Mouse (Mus musculus): ENCODE data around the gene 4930503B20Rik. TPM values are rescaled to one million over a fixed set of nuclear protein-coding genes. Genes with fewer than 3 reads are reported as not detected.

Gene 4930503B20Rik
- polyA plus RNA-seq, 1 experiment from 2014 or later, result not detected

DNA sequence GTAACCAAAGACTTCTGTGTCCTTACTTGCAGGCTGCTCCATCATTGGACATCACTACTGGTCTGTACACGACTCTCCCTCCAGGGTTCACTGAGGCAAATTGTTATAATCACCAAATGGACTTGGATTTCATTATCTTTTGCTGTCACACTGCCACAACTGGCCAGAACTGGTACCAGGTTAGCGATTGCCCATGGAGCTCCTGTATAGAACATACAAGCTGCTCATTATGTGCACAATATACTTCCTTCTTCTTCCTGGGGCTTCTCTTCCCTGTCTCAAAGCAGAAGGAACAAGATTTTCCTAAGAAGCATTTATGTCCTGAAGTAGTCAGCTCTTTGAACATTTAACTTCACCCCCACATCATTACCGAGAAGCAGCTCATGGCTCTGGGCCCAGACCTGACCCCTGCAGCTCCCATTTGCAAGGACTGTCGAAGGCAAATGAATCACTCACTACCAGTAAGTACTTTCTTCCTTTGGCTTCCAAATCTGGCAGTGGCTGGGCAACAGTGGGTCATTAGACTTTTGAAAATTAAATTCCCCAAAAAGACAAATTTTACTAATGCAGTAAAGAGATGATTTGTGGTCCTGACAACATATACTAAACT, 9.2 kb downstream of the 4930503B20Rik start:
- ATAC-seq (ENCODE audit: insufficient number of reproducible peaks, low FRiP score, low TSS enrichment, low read depth) (no peak), DNase-seq (ENCODE audit: low spot score) (no peak)
- Histone ChIP-seq H3K4me3 (ENCODE audit: low read depth, low read length) (no peak overlapping the region), H3K36me3 (ENCODE audit: control insufficient read depth, insufficient read depth, low read length) (no peaks in the 10 kb centered on the region), H3K27ac (replicated peaks; ENCODE audit: low read depth, low read length) (no peak overlapping the region), H3K9ac (ENCODE audit: low read length) (no peak overlapping the region), H3K27me3 (ENCODE audit: control insufficient read depth, insufficient read depth, low read length) (no peaks in the 10 kb centered on the region), H3K4me1 (ENCODE audit: control insufficient read depth, insufficient read depth, low read length) (no peaks in the 10 kb centered on the region), H3K4me2 (ENCODE audit: low read depth, severe bottlenecking) (no peak overlapping the region), H3K9me3 (ENCODE audit: control insufficient read depth, low read length) (no peaks in the 10 kb centered on the region)
- WGBS, result 35% methylated on average over 4 of the region's 4 CpGs

DNA sequence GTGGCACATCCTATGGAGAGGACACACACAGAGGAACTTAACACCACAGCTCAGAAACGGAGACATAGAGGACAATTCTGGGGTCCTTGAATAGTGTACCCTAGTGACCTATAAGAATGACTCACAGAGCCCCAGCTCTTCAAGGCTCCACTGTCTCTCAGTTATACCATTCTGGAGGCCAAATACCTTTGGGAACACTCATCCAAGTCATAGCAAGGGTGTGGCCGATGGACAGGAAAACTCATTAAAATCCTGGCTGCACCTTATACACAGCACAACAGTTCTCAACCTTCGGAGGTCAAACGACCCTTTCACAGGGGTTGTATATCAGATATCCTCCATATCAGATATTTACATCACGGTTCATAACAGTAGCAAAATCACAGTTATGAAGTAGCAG, 18.6 kb downstream of the 4930503B20Rik start:
- no peak for ATAC-seq (ENCODE audit: insufficient number of reproducible peaks, low FRiP score, low TSS enrichment, low read depth)
- WGBS, result 87% methylated on average over 5 of the region's 5 CpGs

DNA sequence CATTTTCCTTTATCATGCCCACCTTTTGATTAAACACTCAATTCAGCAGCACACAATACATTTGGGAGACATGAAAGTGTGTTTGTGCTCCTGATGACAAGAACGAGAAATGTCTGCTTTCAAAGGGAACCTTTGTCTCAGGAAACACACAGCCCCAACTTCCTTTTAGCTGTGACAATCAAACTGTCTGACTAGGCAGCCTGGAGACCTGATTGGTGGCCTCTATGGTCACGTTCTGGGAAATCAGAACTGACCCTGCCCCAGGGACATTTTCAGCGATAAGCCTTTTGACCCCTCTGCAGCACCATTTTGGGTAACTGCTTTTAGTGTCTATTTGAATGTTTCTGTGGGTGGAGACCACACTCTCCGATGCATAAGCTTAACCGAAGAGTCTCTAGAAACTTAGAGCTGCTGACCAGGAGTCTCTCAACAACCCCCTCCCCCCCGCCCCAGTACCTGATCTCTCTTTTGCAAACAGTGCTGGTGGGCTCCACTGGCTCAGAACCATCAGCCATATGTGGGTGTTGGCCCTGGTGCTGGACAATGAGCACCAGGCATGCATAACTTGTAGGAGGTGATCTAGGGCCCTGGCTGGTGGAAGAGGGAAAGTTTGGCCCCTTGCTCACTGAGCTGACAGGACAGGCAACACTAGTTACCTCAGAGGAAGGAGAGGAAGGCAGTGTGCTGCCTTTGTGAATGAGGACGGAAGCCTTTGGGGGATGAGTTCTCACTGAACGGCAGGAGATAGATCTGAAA, 22.7 kb downstream of the 4930503B20Rik start:
- Histone ChIP-seq H3K4me3 (ENCODE audit: low read depth, low read length) (no peak overlapping the region), H3K27ac (replicated peaks; ENCODE audit: low read depth, low read length) (no peak overlapping the region), H3K4me2 (ENCODE audit: low read depth, severe bottlenecking) (no peak overlapping the region), H3K9me3 (ENCODE audit: control insufficient read depth, low read length) (no peaks in the 10 kb centered on the region), H3K36me3 (ENCODE audit: control insufficient read depth, insufficient read depth, low read length) (no peaks in the 10 kb centered on the region), H3K4me1 (ENCODE audit: control insufficient read depth, insufficient read depth, low read length) (no peaks in the 10 kb centered on the region), H3K9ac (ENCODE audit: low read length) (no peak overlapping the region), H3K27me3 (ENCODE audit: control insufficient read depth, insufficient read depth, low read length) (no peaks in the 10 kb centered on the region)
- 87% methylated on average over 8 of the region's 8 CpGs for WGBS
- DNase-seq (ENCODE audit: low spot score) (no peak), ATAC-seq (ENCODE audit: insufficient number of reproducible peaks, low FRiP score, low TSS enrichment, low read depth) (no peak)

More for the DNA sequence above, 18.6 kb downstream of the 4930503B20Rik start:
- Histone ChIP-seq H3K27ac (replicated peaks; ENCODE audit: low read depth, low read length) (no peak overlapping the region), H3K9ac (ENCODE audit: low read length) (no peak overlapping the region), H3K27me3 (ENCODE audit: control insufficient read depth, insufficient read depth, low read length) (no peaks in the 10 kb centered on the region), H3K4me1 (ENCODE audit: control insufficient read depth, insufficient read depth, low read length) (no peaks in the 10 kb centered on the region), H3K4me2 (ENCODE audit: low read depth, severe bottlenecking) (no peak overlapping the region), H3K9me3 (ENCODE audit: control insufficient read depth, low read length) (no peaks in the 10 kb centered on the region), H3K4me3 (ENCODE audit: low read depth, low read length) (no peak overlapping the region), H3K36me3 (ENCODE audit: control insufficient read depth, insufficient read depth, low read length) (no peaks in the 10 kb centered on the region)
- no peak for DNase-seq (ENCODE audit: low spot score)

DNA sequence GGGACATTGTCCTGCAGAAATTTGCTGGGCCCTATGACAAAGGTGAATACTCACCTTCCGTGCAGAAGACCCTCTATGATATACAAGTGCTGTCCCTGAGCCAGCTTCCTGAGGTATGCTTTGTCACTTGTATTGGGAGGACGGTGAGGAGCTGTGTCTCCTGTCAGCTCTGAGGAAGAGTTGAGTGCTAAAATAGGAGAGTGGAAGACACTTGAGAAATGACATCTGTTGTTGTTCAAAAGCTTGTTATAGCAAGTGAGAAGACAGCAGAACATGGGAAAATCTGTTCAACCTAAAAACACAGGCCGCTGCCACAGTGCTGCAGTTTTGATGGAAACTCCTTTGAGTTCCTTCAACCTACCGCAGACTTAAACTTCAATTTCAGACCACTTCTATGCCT, 25.4 kb downstream of the 4930503B20Rik start:
- H3K9me3 ChIP-seq (ENCODE audit: control insufficient read depth, low read length), result no peaks in the 10 kb centered on the region
- no peak overlapping the region for H3K9ac ChIP-seq (ENCODE audit: low read length)
- no peak overlapping the region for H3K4me2 ChIP-seq (ENCODE audit: low read depth, severe bottlenecking)
- H3K36me3 ChIP-seq (ENCODE audit: control insufficient read depth, insufficient read depth, low read length), result no peaks in the 10 kb centered on the region
- no peak overlapping the region for H3K4me3 ChIP-seq (ENCODE audit: low read depth, low read length)
- H3K4me1 ChIP-seq (ENCODE audit: control insufficient read depth, insufficient read depth, low read length), result no peaks in the 10 kb centered on the region
- WGBS, result 90% methylated on average over 4 of the region's 4 CpGs
- H3K27ac ChIP-seq (replicated peaks; ENCODE audit: low read depth, low read length), result no peak overlapping the region
- ATAC-seq (ENCODE audit: insufficient number of reproducible peaks, low FRiP score, low TSS enrichment, low read depth) (no peak), DNase-seq (ENCODE audit: low spot score) (no peak)
- no peaks in the 10 kb centered on the region for H3K27me3 ChIP-seq (ENCODE audit: control insufficient read depth, insufficient read depth, low read length)

DNA sequence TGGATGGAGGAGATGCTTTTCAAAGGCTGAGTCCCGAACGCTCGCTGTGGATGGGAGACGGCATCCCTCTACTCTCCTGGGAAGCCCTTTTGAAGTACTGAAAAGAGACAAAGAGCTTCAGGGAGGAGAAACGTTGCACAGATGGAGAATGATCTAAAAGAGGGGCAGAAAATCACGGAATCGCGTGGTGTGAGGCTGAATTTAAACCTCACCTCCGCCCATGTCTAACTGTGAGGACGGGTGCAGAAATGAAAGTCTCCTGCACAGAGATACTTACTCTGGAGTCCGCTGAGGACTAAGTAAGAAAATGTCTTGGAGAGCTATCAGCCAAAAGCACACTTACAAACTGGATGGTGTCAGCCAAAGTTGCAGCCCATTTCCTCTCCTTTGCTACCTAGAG, 29.2 kb downstream of the 4930503B20Rik start:
- Histone ChIP-seq H3K9ac (ENCODE audit: low read length) (no peak overlapping the region), H3K36me3 (ENCODE audit: control insufficient read depth, insufficient read depth, low read length) (no peaks in the 10 kb centered on the region), H3K27me3 (ENCODE audit: control insufficient read depth, insufficient read depth, low read length) (no peaks in the 10 kb centered on the region), H3K4me3 (ENCODE audit: low read depth, low read length) (no peak overlapping the region), H3K27ac (replicated peaks; ENCODE audit: low read depth, low read length) (no peak overlapping the region), H3K9me3 (ENCODE audit: control insufficient read depth, low read length) (no peaks in the 10 kb centered on the region), H3K4me2 (ENCODE audit: low read depth, severe bottlenecking) (no peak overlapping the region), H3K4me1 (ENCODE audit: control insufficient read depth, insufficient read depth, low read length) (no peaks in the 10 kb centered on the region)
- no peak for ATAC-seq (ENCODE audit: insufficient number of reproducible peaks, low FRiP score, low TSS enrichment, low read depth)
- 86% methylated on average over 11 of the region's 11 CpGs for WGBS
- DNase-seq (ENCODE audit: low spot score), result no peak

DNA sequence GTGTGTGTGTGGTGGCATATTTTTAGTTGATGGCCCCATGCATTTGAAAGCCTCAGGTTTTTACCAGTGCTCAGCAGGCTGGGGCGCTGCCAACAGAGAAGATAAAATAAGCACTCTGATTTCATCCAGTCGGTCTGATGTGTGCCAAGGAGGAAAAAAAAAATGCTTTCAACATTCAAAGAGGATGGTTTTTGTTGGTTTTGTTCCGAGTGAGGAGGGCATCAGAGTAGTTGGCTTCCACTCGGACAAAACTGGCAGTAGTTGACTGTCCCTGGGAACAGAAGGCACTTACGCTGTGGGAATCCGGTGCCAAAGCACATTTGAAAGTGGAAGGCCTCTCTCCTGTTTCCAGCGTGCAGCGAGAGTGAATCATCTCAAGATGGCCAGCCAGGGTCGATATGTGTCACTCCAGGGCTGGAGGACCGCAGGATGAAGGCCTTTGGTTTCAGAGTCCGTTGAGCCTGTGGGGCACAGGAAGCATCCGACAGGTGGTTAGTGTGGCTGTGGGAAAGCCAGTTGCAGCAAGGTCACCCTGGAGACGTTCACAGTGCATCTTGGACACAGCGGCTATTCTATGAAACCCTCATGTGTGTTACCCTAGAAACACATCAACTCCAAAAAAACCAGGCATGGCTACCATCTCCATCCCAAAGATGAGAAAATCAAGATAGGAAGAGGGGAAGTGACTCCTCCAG, 30.4 kb downstream of the 4930503B20Rik start:
- DNase-seq (ENCODE audit: low spot score) (no peak), ATAC-seq (ENCODE audit: insufficient number of reproducible peaks, low FRiP score, low TSS enrichment, low read depth) (no peak)
- 87% methylated on average over 14 of the region's 14 CpGs for WGBS
- Histone ChIP-seq H3K27me3 (ENCODE audit: control insufficient read depth, insufficient read depth, low read length) (no peaks in the 10 kb centered on the region), H3K4me2 (ENCODE audit: low read depth, severe bottlenecking) (no peak overlapping the region), H3K36me3 (ENCODE audit: control insufficient read depth, insufficient read depth, low read length) (no peaks in the 10 kb centered on the region), H3K4me3 (ENCODE audit: low read depth, low read length) (no peak overlapping the region), H3K9me3 (ENCODE audit: control insufficient read depth, low read length) (no peaks in the 10 kb centered on the region), H3K9ac (ENCODE audit: low read length) (no peak overlapping the region), H3K27ac (replicated peaks; ENCODE audit: low read depth, low read length) (no peak overlapping the region), H3K4me1 (ENCODE audit: control insufficient read depth, insufficient read depth, low read length) (no peaks in the 10 kb centered on the region)

DNA sequence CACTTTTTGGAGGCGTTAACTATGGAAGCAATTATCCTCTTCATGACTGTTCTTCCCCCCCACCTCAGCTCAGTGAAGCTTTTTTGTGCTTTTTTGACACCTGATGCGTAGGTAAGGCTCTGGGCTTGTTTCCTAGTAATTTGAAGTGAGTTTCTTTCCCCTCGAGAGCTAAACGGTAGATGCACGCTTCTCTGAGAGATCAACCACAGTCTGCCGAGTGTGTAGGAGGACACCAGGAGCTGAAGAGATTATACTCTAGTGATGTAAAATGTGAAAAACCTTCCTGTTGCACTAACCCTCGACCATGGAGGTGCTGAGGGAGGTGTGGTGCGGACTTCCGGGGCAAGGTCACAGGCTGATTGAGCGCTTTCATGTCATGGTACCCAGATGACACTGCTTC, 31.0 kb downstream of the 4930503B20Rik start:
- H3K9ac ChIP-seq (ENCODE audit: low read length), result no peak overlapping the region
- H3K36me3 ChIP-seq (ENCODE audit: control insufficient read depth, insufficient read depth, low read length), result no peaks in the 10 kb centered on the region
- ATAC-seq (ENCODE audit: insufficient number of reproducible peaks, low FRiP score, low TSS enrichment, low read depth) (no peak), DNase-seq (ENCODE audit: low spot score) (no peak)
- no peaks in the 10 kb centered on the region for H3K4me1 ChIP-seq (ENCODE audit: control insufficient read depth, insufficient read depth, low read length)
- H3K27ac ChIP-seq (replicated peaks; ENCODE audit: low read depth, low read length), result no peak overlapping the region
- H3K4me3 ChIP-seq (ENCODE audit: low read depth, low read length), result no peak overlapping the region
- H3K27me3 ChIP-seq (ENCODE audit: control insufficient read depth, insufficient read depth, low read length), result no peaks in the 10 kb centered on the region
- 87% methylated on average over 10 of the region's 10 CpGs for WGBS
- no peak overlapping the region for H3K4me2 ChIP-seq (ENCODE audit: low read depth, severe bottlenecking)
- H3K9me3 ChIP-seq (ENCODE audit: control insufficient read depth, low read length), result no peaks in the 10 kb centered on the region

DNA sequence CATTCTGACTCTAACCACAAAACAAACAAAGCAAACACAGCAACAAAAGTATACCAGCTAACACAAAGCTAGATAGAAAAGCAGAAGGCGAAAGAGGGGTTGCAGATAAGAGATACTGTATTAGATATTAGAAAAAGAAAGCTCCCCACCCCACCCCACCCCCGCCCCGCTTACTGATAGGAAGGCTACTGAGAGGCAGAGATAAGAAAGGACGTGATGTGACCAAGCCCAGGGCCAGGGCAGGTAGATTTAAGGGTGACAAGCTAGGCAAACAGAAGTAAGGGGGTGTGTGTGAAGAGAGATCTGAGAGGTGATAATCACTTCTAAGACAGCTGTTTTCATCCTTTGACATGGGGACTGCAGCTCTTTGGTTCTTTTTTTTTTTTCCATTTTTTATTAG, 32.8 kb downstream of the 4930503B20Rik start:
- no peak overlapping the region for H3K4me2 ChIP-seq (ENCODE audit: low read depth, severe bottlenecking)
- ATAC-seq (ENCODE audit: insufficient number of reproducible peaks, low FRiP score, low TSS enrichment, low read depth), result no peak
- WGBS, result 80% methylated on average over 4 of the region's 4 CpGs
- H3K27ac ChIP-seq (replicated peaks; ENCODE audit: low read depth, low read length), result no peak overlapping the region
- no peaks in the 10 kb centered on the region for H3K27me3 ChIP-seq (ENCODE audit: control insufficient read depth, insufficient read depth, low read length)
- H3K9me3 ChIP-seq (ENCODE audit: control insufficient read depth, low read length), result no peaks in the 10 kb centered on the region
- no peak for DNase-seq (ENCODE audit: low spot score)
- no peak overlapping the region for H3K4me3 ChIP-seq (ENCODE audit: low read depth, low read length)
- H3K4me1 ChIP-seq (ENCODE audit: control insufficient read depth, insufficient read depth, low read length), result no peaks in the 10 kb centered on the region
- no peaks in the 10 kb centered on the region for H3K36me3 ChIP-seq (ENCODE audit: control insufficient read depth, insufficient read depth, low read length)
- H3K9ac ChIP-seq (ENCODE audit: low read length), result no peak overlapping the region
